Mouse (Mus musculus): ENCODE results near the gene Etv1. TPM values are rescaled to one million over a fixed set of nuclear protein-coding genes. Genes with fewer than 3 reads are reported as not detected.

Etv1 gene
- polyA plus RNA-seq (2012; fragmentation: generic; extraction: Trizol), result 3.4 TPM
- long read RNA-seq, experiment 1, full-length matches to known transcripts, result 3 of 7 reads
- long read RNA-seq, experiment 1, partial matches to known transcripts, result 1 of 7 reads
- long read RNA-seq, experiment 1, other reads (novel, unspliced or antisense), result 3 of 7 reads
- long read RNA-seq, experiment 2, full-length matches to known transcripts, result 6 of 8 reads
- long read RNA-seq, experiment 2, partial matches to known transcripts, result 1 of 8 reads
- long read RNA-seq, experiment 2, other reads (novel, unspliced or antisense), result 1 of 8 reads

DNA sequence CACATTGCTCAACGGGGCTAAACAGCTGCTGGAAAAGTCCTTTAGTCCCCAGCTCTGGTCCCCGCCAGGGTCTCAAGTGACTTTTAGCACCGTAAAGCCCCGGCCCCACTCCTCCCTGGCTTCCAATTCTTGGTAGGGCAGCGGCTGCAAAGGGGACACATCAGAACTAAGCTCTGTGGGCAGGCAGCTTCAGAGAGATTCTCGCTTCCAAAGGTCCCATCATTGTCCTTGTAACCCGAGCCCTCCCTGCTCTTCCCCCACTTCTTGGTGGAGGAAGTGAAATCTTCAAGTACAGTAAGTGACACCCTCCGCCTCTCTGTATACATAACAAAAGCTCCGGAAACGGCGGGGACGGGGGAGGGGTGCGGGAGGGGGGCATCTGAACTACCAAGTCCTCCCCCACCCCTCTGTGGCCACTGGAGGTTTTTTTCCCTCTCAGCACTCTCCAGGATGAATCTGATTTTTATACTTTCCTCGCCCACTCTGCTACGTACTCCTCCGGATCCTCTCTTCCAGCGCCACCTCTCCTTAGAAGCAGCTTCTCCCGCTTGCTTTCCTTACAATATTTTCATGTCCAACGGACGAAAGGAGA lies at the start of gene Etv1:
Gene Etv1 (plus strand): TSS at position 195 of the 592 bp plus-strand sequence.
- Histone ChIP-seq H3K79me3 (ENCODE audit: low read depth) (no peaks in the 10 kb centered on the region), H3ac (ENCODE audit: control insufficient read depth, insufficient read length, low read depth) (peak within 1 kb of the TSS; percentile 58), H3K36me3 (ENCODE audit: control insufficient read depth, insufficient read depth) (no peaks in the 10 kb centered on the region), H3K4me3 (ENCODE audit: insufficient read depth, poor library complexity, severe bottlenecking) (peak within 1 kb of the TSS; percentile 59), H3K79me2 (ENCODE audit: control insufficient read depth, insufficient read depth) (no peaks in the 10 kb centered on the region), H3K27me3 (ENCODE audit: control insufficient read depth, insufficient read depth, insufficient read length) (no peaks in the 10 kb centered on the region)
- TF ChIP-seq CEBPB (IDR thresholded peaks at IDR 0.05; ENCODE audit: low read depth) (no peak), MAX (IDR thresholded peaks at IDR 0.05) (no peak), USF1 (IDR thresholded peaks at IDR 0.05; ENCODE audit: low read depth) (no peak), FOSL1 (IDR thresholded peaks at IDR 0.05; ENCODE audit: insufficient read depth, low read length, poor library complexity, severe bottlenecking) (no peak), CTCF (IDR thresholded peaks at IDR 0.05; ENCODE audit: control insufficient read depth, insufficient read depth, insufficient read length) (no peak), MYOD1 (IDR thresholded peaks at IDR 0.05; ENCODE audit: control insufficient read depth, insufficient read length, low read depth) (no peak), MYOG (IDR thresholded peaks at IDR 0.05; ENCODE audit: control insufficient read depth, extremely low read depth, insufficient read length) (no peak)

DNA sequence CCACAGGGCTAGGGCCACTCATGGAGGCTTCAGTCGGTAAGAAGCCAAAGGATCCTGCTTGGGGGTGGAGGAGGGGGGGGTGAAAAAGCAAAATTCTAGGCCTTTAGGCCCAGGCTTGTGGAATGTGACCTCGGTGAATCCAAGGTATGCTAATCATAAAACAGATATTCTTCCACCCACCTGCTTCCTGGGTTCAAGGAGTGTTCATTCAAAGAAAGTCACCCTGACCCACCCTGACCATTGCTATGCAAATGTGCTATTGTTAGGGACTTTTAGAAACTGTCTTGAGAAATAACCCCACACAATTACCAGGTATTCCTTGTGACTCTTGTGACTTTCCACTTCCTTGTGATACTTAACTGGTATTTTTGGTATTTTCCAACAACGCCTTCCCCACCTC lies 49.5 kb upstream of the Etv1 start:
- H3ac ChIP-seq (ENCODE audit: control insufficient read depth, insufficient read length, low read depth), result no peak overlapping the region
- no peaks in the 10 kb centered on the region for H3K79me3 ChIP-seq (ENCODE audit: low read depth)
- H3K4me3 ChIP-seq (ENCODE audit: insufficient read depth, poor library complexity, severe bottlenecking), result no peak overlapping the region
- TF ChIP-seq CEBPB (IDR thresholded peaks at IDR 0.05; ENCODE audit: low read depth), result no peak
- no peak for TF ChIP-seq MAX (IDR thresholded peaks at IDR 0.05)
- TF ChIP-seq USF1 (IDR thresholded peaks at IDR 0.05; ENCODE audit: low read depth), result no peak
- TF ChIP-seq MYOG (IDR thresholded peaks at IDR 0.05; ENCODE audit: control insufficient read depth, extremely low read depth, insufficient read length), result no peak
- no peak for TF ChIP-seq CTCF (IDR thresholded peaks at IDR 0.05; ENCODE audit: control insufficient read depth, insufficient read depth, insufficient read length)
- TF ChIP-seq MYOD1 (IDR thresholded peaks at IDR 0.05; ENCODE audit: control insufficient read depth, insufficient read length, low read depth), result no peak
- no peak for TF ChIP-seq FOSL1 (IDR thresholded peaks at IDR 0.05; ENCODE audit: insufficient read depth, low read length, poor library complexity, severe bottlenecking)
- H3K27me3 ChIP-seq (ENCODE audit: control insufficient read depth, insufficient read depth, insufficient read length), result no peaks in the 10 kb centered on the region
- H3K79me2 ChIP-seq (ENCODE audit: control insufficient read depth, insufficient read depth), result no peaks in the 10 kb centered on the region
- H3K36me3 ChIP-seq (ENCODE audit: control insufficient read depth, insufficient read depth), result no peaks in the 10 kb centered on the region

DNA sequence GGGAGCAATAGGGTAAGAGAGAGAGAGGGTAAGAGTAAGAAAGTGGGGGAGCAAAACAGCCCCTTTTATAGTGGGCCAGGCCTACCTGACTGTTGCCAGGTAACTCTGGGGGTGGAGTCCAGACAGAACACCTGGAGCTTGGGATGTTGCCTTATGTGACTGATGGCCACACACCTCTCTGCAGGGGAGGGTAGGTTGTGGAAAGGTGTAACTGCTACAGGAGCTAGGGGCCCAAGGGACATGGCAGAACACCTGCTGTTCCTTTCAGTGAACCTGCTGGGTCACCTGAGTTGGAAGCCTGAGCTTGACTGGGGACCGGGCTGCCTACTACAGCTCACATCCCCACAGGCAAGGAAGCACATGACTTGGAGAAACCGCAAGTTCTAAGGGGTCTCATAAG lies 48.4 kb upstream of the Etv1 start:
- Histone ChIP-seq H3ac (ENCODE audit: control insufficient read depth, insufficient read length, low read depth) (no peak overlapping the region), H3K79me2 (ENCODE audit: control insufficient read depth, insufficient read depth) (no peaks in the 10 kb centered on the region), H3K79me3 (ENCODE audit: low read depth) (no peaks in the 10 kb centered on the region), H3K27me3 (ENCODE audit: control insufficient read depth, insufficient read depth, insufficient read length) (no peaks in the 10 kb centered on the region), H3K36me3 (ENCODE audit: control insufficient read depth, insufficient read depth) (no peaks in the 10 kb centered on the region), H3K4me3 (ENCODE audit: insufficient read depth, poor library complexity, severe bottlenecking) (no peak overlapping the region)
- TF ChIP-seq USF1 (IDR thresholded peaks at IDR 0.05; ENCODE audit: low read depth) (no peak), MYOD1 (IDR thresholded peaks at IDR 0.05; ENCODE audit: control insufficient read depth, insufficient read length, low read depth) (no peak), CEBPB (IDR thresholded peaks at IDR 0.05; ENCODE audit: low read depth) (no peak), MAX (IDR thresholded peaks at IDR 0.05) (no peak), FOSL1 (IDR thresholded peaks at IDR 0.05; ENCODE audit: insufficient read depth, low read length, poor library complexity, severe bottlenecking) (no peak), MYOG (IDR thresholded peaks at IDR 0.05; ENCODE audit: control insufficient read depth, extremely low read depth, insufficient read length) (no peak), CTCF (IDR thresholded peaks at IDR 0.05; ENCODE audit: control insufficient read depth, insufficient read depth, insufficient read length) (no peak)

DNA sequence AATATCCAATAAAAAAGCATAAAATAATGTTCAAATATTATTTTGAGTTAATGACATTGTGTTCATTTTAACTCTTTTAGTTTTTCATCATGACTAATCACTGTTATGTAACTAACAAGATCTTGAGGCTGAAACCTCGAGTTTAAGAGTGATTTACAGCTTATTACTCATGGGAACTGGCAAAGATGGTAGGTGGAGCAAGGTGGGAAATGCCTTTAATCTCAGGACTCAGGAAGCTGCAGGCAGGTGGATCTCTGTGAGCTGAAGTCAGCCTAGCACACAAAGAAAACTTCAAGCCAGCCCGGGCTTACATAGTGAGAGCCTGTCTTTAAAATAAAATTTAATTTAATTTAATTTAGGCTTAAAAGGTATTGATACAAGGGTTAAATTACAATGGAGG lies 19.9 kb upstream of the Etv1 start:
- H3ac ChIP-seq (ENCODE audit: control insufficient read depth, insufficient read length, low read depth), result no peak overlapping the region
- H3K36me3 ChIP-seq (ENCODE audit: control insufficient read depth, insufficient read depth), result no peaks in the 10 kb centered on the region
- TF ChIP-seq CTCF (IDR thresholded peaks at IDR 0.05; ENCODE audit: control insufficient read depth, insufficient read depth, insufficient read length), result no peak
- no peak for TF ChIP-seq USF1 (IDR thresholded peaks at IDR 0.05; ENCODE audit: low read depth)
- TF ChIP-seq MAX (IDR thresholded peaks at IDR 0.05), result no peak
- no peak for TF ChIP-seq FOSL1 (IDR thresholded peaks at IDR 0.05; ENCODE audit: insufficient read depth, low read length, poor library complexity, severe bottlenecking)
- no peak for TF ChIP-seq MYOD1 (IDR thresholded peaks at IDR 0.05; ENCODE audit: control insufficient read depth, insufficient read length, low read depth)
- TF ChIP-seq MYOG (IDR thresholded peaks at IDR 0.05; ENCODE audit: control insufficient read depth, extremely low read depth, insufficient read length), result no peak
- TF ChIP-seq CEBPB (IDR thresholded peaks at IDR 0.05; ENCODE audit: low read depth), result no peak
- no peaks in the 10 kb centered on the region for H3K79me3 ChIP-seq (ENCODE audit: low read depth)
- H3K4me3 ChIP-seq (ENCODE audit: insufficient read depth, poor library complexity, severe bottlenecking), result no peak overlapping the region
- no peaks in the 10 kb centered on the region for H3K27me3 ChIP-seq (ENCODE audit: control insufficient read depth, insufficient read depth, insufficient read length)
- no peaks in the 10 kb centered on the region for H3K79me2 ChIP-seq (ENCODE audit: control insufficient read depth, insufficient read depth)

DNA sequence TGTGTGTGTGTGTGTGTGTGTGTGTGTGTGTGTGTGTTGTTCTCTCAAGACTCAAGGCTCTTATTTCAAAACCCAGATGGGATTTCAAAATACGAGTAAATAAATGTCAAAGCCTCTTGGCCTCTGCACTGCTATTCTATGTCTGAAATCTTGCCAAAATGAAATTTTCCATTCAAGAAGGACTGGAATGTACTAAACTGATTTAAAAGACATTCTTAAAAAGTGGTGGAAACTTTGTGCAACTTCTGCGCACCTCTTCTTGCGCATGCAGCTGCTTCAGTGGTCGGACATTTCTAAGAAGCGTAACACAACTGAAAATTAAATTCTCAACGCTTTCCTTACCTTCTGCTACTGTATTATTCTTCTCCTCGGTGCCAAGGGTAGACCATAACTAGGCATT lies 1.9 kb upstream of the Etv1 start:
- Histone ChIP-seq H3K27me3 (ENCODE audit: control insufficient read depth, insufficient read depth, insufficient read length) (no peaks in the 10 kb centered on the region), H3K4me3 (ENCODE audit: insufficient read depth, poor library complexity, severe bottlenecking) (no peak overlapping the region), H3K79me2 (ENCODE audit: control insufficient read depth, insufficient read depth) (no peaks in the 10 kb centered on the region), H3ac (ENCODE audit: control insufficient read depth, insufficient read length, low read depth) (no peak overlapping the region), H3K79me3 (ENCODE audit: low read depth) (no peaks in the 10 kb centered on the region), H3K36me3 (ENCODE audit: control insufficient read depth, insufficient read depth) (no peaks in the 10 kb centered on the region)
- no peak for TF ChIP-seq FOSL1 (IDR thresholded peaks at IDR 0.05; ENCODE audit: insufficient read depth, low read length, poor library complexity, severe bottlenecking)
- no peak for TF ChIP-seq CTCF (IDR thresholded peaks at IDR 0.05; ENCODE audit: control insufficient read depth, insufficient read depth, insufficient read length)
- no peak for TF ChIP-seq CEBPB (IDR thresholded peaks at IDR 0.05; ENCODE audit: low read depth)
